Mouse (Mus musculus) stomach, embryonic 14.5 days (tissue): ENCODE measurements around the gene Dnah10. TPM values are rescaled to one million over a fixed set of nuclear protein-coding genes. Genes with fewer than 3 reads are reported as not detected.

Experiments used
- ATAC-seq: fragments of 200-750 bp; cut with Nextera tagmentation; 2 replicates; pipeline ENCODE4 v1.8.0; 2017; ENCODE audit warnings: low read depth, moderate TSS enrichment; ENCODE audit not compliant: insufficient number of reproducible peaks, insufficient read depth, low FRiP score
- H3K27ac ChIP-seq: fragments of 300-500 bp; sonication (generic); 2 replicates; pipeline ENCODE4 v1.5.1; 2014; ENCODE audit warnings: mild to moderate bottlenecking, low read length, moderate library complexity, mixed read lengths
- H3K27me3 ChIP-seq: fragments of 300-500 bp; sonication (generic); 2 replicates; pipeline ENCODE4 v1.6.1; 2014; ENCODE audit warnings: low read length, control low read depth, mixed read lengths; ENCODE audit not compliant: control insufficient read depth, insufficient read depth
- H3K36me3 ChIP-seq: fragments of 300-500 bp; sonication (generic); 2 replicates; pipeline ENCODE4 v1.6.1; 2014; ENCODE audit warnings: mild to moderate bottlenecking, control low read depth, low read length, moderate library complexity, mixed read lengths; ENCODE audit not compliant: control insufficient read depth, insufficient read depth
- H3K4me1 ChIP-seq: fragments of 300-500 bp; sonication (generic); 2 replicates; pipeline ENCODE4 v1.6.1; 2014; ENCODE audit warnings: low read length, control low read depth, mixed read lengths; ENCODE audit not compliant: control insufficient read depth, insufficient read depth
- H3K4me2 ChIP-seq: fragments of 300-500 bp; sonication (generic); replicated peaks from 2 replicates; pipeline ENCODE4 v1.6.1; 2014; ENCODE audit warnings: low read depth, low read length, control low read depth
- H3K4me3 ChIP-seq: fragments of 300-500 bp; sonication (generic); 2 replicates; pipeline ENCODE4 v1.5.1; 2014; ENCODE audit warnings: low read depth, low read length, control low read depth
- H3K9ac ChIP-seq: fragments of 300-500 bp; sonication (generic); replicated peaks from 2 replicates; pipeline ENCODE4 v1.6.1; 2014; ENCODE audit warnings: low read depth, mild to moderate bottlenecking, control low read depth, low read length, moderate library complexity, mixed read lengths
- H3K9me3 ChIP-seq: fragments of 300-500 bp; sonication (generic); 2 replicates; pipeline ENCODE4 v1.6.1; 2016; ENCODE audit warnings: low read depth, low read length, control low read depth; ENCODE audit not compliant: control insufficient read depth
- WGBS: fragments of 180-500 bp; shearing (Covaris S2); extraction: QIAGEN DNeasy Blood & Tissue Kit; methylation state at CpG from one replicate; pipeline ENCODE4 v1.1.7; 2014; 5-methylcytosine and 5-hydroxymethylcytosine counted together
- polyA plus RNA-seq: library from polyadenylated mRNA; unstranded; fragments of >200 nt; fragmentation: Nextera tagmentation; extraction: Ambion mirVana; gene quantifications from 2 replicates; pipeline ENCODE4 v1.2.1, GENCODE M21; 2014

Dnah10 gene
- polyA plus RNA-seq, 1 experiment from 2014 or later: 0.03 TPM

DNA sequence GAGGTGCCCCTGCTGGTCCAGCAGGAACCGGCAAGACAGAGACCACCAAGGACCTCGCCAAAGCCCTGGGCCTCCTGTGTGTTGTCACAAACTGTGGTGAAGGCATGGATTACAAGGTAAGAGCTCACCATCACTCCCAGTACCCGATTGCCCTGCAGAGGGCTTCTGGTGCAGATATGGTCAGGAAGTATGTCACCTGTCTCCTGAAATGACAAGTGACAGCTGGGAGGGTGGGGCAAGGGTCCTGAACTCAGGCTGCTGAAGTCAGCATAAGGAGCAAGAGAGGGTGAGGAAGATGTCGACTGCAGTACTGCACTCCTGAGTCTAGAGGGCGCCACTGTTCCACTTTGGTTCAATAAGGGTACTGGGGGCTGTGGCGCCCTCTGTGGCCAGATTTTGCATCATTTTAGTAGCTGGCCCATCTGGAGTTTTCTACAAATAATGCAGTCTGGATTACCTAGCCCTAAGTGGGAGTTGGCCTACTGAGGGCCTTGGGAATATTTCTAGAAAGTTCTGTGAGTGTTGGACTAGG is 52.4 kb downstream of the Dnah10 start:
- no peak overlapping the region for H3K27ac ChIP-seq
- H3K4me1 ChIP-seq: no peaks in the 10 kb centered on the region
- WGBS: 52% methylated on average over 6 of the region's 6 CpGs
- H3K9me3 ChIP-seq: no peaks in the 10 kb centered on the region
- H3K9ac ChIP-seq: no peak overlapping the region
- H3K4me2 ChIP-seq: no peak overlapping the region
- ATAC-seq: no peak
- H3K4me3 ChIP-seq: no peak overlapping the region
- no peaks in the 10 kb centered on the region for H3K36me3 ChIP-seq
- H3K27me3 ChIP-seq: no peaks in the 10 kb centered on the region

GRCm38 (mm10) chr5:124779926-124780325 is 55.0 kb downstream of the Dnah10 start:
- Histone ChIP-seq H3K4me1 (no peaks in the 10 kb centered on the region), H3K4me3 (no peak overlapping the region), H3K4me2 (no peak overlapping the region), H3K36me3 (no peaks in the 10 kb centered on the region), H3K9me3 (no peaks in the 10 kb centered on the region), H3K27ac (no peak overlapping the region), H3K9ac (no peak overlapping the region), H3K27me3 (no peaks in the 10 kb centered on the region)
- 87% methylated on average over 7 of the region's 7 CpGs for WGBS
- no peak for ATAC-seq

DNA sequence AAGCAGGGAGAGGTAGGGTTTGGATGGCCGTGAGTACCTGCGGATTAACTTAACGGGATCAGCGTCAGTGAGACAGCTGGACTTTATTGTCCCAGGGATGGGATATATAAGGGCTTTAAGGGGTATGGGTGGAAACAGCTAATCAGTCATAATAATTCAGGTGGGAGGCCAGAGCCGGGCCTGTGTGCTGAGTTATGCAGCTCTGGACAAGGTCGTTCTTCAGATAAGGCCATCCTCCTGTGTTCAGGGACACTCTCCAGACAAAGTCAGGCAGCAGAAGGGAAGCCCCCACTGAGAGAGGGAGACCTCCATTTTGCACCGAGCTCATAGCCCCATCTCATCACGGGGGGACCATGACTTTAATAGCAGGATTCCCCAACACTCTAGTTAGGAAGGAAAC is 56.8 kb downstream of the Dnah10 start:
- Histone ChIP-seq H3K36me3 (no peaks in the 10 kb centered on the region), H3K9me3 (no peaks in the 10 kb centered on the region; the same call in 1 of the 2 replicates), H3K9ac (no peak overlapping the region), H3K27ac (no peak overlapping the region), H3K4me3 (no peak overlapping the region), H3K4me1 (no peaks in the 10 kb centered on the region), H3K4me2 (no peak overlapping the region), H3K27me3 (no peaks in the 10 kb centered on the region)
- ATAC-seq: no peak
- WGBS: 72% methylated on average over 8 of the region's 8 CpGs

GRCm38 (mm10) chr5:124785650-124786049 is 60.8 kb downstream of the Dnah10 start:
- Histone ChIP-seq H3K9ac (no peak overlapping the region), H3K27ac (no peak overlapping the region), H3K4me3 (no peak overlapping the region), H3K9me3 (no peaks in the 10 kb centered on the region; the same call in 1 of the 2 replicates), H3K4me1 (no peaks in the 10 kb centered on the region), H3K4me2 (no peak overlapping the region), H3K27me3 (no peaks in the 10 kb centered on the region), H3K36me3 (no peaks in the 10 kb centered on the region)
- 82% methylated on average over 7 of the region's 7 CpGs for WGBS
- ATAC-seq: no peak

DNA sequence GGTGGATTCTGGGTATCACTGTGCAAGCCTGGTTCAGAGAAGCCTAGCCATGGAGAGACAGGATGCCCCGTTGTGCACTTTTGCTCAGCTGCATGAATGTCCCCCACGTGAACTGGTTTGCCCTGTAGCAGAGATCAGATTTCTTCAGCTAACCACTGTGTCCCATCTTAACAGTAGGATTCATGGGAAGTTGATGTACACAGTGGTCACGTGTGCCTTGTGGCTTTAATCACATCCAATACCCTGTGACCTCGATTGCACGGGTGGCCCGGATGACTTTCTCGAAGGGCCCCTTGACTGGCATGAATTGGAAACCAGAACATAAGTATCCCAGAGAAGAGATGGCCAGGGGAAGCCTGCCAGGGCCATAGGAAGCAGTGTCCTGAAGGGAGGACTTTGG is 67.2 kb downstream of the Dnah10 start:
- Histone ChIP-seq H3K27me3 (no peaks in the 10 kb centered on the region), H3K36me3 (no peaks in the 10 kb centered on the region), H3K4me1 (no peaks in the 10 kb centered on the region), H3K9ac (no peak overlapping the region), H3K4me2 (no peak overlapping the region), H3K27ac (no peak overlapping the region), H3K4me3 (no peak overlapping the region), H3K9me3 (no peaks in the 10 kb centered on the region)
- 85% methylated on average over 7 of the region's 7 CpGs for WGBS
- no peak for ATAC-seq

DNA sequence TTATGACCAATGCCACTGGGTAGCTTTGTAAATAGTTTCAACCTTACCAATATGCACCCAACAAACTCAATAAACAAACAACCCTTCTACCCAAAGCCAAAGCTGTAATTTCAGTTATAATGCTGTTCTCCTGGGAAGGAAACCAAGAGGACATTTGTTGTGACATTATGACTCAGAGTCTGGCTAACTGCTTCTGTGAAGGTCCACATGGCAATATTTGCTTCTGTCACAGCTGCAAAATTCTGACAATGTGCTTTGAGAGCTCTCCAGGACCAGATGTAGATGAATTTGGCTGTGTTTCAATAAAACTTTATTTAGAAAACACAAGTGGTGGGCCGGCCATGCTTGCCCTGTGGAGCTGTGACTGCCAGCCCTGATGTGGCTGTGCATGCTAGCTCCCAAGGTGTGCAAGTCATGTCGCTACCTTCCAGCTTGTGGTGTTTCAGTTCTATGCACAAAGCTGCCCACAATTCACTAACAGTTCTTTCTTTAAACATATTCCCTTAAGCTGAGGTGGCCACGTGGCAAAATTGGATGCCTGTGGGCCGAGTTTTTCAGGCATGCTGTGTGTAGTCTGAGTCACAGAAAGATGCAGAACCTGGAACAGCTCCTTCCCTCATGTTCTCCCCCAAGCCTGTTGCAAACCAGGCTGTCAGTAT is 85.0 kb downstream of the Dnah10 start:
- no peak overlapping the region for H3K4me3 ChIP-seq
- no peak overlapping the region for H3K4me2 ChIP-seq
- WGBS: 85% methylated on average over 4 of the region's 4 CpGs
- H3K27ac ChIP-seq: no peak overlapping the region
- H3K36me3 ChIP-seq: no peaks in the 10 kb centered on the region
- no peaks in the 10 kb centered on the region for H3K27me3 ChIP-seq
- H3K4me1 ChIP-seq: no peaks in the 10 kb centered on the region
- ATAC-seq: no peak
- no peaks in the 10 kb centered on the region for H3K9me3 ChIP-seq
- H3K9ac ChIP-seq: no peak overlapping the region

GRCm38 (mm10) chr5:124812466-124812865 is 87.6 kb downstream of the Dnah10 start:
- 87% methylated on average over 12 of the region's 12 CpGs for WGBS
- H3K9ac ChIP-seq: no peak overlapping the region
- H3K9me3 ChIP-seq: no peaks in the 10 kb centered on the region
- H3K4me2 ChIP-seq: no peak overlapping the region
- H3K4me3 ChIP-seq: no peak overlapping the region
- H3K27me3 ChIP-seq: no peaks in the 10 kb centered on the region
- H3K27ac ChIP-seq: no peak overlapping the region
- no peaks in the 10 kb centered on the region for H3K36me3 ChIP-seq
- no peak for ATAC-seq
- H3K4me1 ChIP-seq: no peaks in the 10 kb centered on the region

DNA sequence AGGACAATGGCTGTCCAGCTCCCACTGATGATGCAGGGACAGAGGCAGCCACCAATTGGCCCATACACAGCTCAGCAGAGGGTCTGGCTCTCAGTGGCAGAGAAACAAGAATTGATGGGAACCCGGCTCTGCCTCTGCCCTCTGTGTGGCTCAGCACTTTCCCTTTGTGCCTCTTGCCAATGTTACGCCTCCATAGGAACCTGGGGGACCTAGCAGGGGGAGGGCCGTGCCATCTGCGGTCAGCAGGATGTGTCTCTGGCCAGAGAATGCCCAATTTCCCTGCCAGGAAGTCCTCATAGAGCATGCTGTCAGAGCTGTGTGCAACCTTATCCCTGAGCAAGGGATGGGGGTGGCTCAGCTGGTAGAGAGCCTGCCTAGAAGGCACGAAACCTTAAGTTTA is 89.9 kb downstream of the Dnah10 start:
- 62% methylated on average over 5 of the region's 5 CpGs for WGBS
- no peak for ATAC-seq
- H3K9ac ChIP-seq: no peak overlapping the region
- H3K4me2 ChIP-seq: no peak overlapping the region
- no peaks in the 10 kb centered on the region for H3K36me3 ChIP-seq
- H3K9me3 ChIP-seq: 0 out of 2 replicates have a peak, but pooled peaks cover 3% of the 10 kb centered on the region
- H3K4me1 ChIP-seq: no peaks in the 10 kb centered on the region
- no peaks in the 10 kb centered on the region for H3K27me3 ChIP-seq
- no peak overlapping the region for H3K4me3 ChIP-seq
- no peak overlapping the region for H3K27ac ChIP-seq

DNA sequence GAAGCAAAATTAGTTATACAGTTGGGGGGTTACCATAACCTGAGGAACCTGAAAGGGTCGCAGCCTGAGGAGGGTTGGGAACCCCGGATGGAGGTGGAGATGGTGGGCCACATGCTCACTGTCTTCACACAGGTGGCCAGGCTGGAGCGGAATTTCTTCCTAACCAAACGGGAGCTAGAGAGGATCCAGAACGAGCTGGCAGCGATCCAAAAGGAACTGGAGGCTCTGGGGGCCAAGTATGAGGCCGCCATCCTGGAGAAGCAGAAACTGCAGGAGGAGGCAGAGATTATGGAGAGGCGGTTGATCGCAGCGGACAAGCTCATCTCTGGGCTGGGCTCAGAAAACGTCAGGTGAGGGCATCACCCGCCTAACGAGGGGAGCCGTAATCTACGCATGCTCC is 92.2 kb downstream of the Dnah10 start:
- Histone ChIP-seq H3K9ac (no peak overlapping the region), H3K4me3 (no peak overlapping the region), H3K36me3 (no peaks in the 10 kb centered on the region), H3K4me2 (no peak overlapping the region), H3K9me3 (0 out of 2 replicates have a peak, but pooled peaks cover 3% of the 10 kb centered on the region), H3K4me1 (no peaks in the 10 kb centered on the region), H3K27me3 (no peaks in the 10 kb centered on the region), H3K27ac (no peak overlapping the region)
- 77% methylated on average over 15 of the region's 15 CpGs for WGBS
- ATAC-seq: no peak
